Mouse (Mus musculus): ENCODE data around the gene Clec12b.

DNA sequence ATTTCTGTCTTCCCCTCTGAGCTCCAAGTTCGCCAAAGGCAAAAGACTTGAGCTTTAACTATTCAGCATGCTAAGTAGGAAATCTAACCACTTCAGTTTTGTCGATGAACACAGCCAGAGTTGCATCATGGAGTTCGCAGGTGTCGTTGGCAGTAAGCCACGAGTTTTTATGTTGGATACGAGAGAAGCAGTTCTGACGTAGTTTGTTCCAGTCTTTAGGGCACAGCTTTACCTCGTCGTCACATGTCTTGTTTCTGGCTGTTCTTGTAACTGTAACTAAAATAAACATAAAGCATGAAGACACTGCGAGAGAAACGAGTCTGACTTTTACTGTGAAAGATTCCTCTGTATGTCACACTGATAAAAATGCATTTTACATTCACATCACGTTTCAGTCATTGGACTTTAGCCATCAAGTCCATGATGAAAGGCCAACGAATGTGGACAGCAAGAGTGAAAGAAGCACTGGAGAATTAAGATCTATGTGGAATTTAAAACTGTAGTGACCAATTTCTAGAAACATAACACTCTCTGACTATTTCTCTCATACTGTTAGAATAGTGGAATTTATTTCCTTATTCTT is 59.0 kb downstream of the Clec12b start:
- TF ChIP-seq CTCF (conservative IDR thresholded peaks at IDR 0.05; ENCODE audit: insufficient read depth, insufficient read length, low read depth, low read length), result no peak
- no peak for TF ChIP-seq POLR2A (IDR thresholded peaks at IDR 0.05; ENCODE audit: low read depth, low read length)

Measured in kidney, adult 2 months (tissue).